Mouse (Mus musculus): ENCODE data around the gene Ncor2. TPM values are rescaled to one million over a fixed set of nuclear protein-coding genes. Genes with fewer than 3 reads are reported as not detected.

Gene Ncor2
- polyA plus RNA-seq, 1 experiment: 49.9 TPM

DNA sequence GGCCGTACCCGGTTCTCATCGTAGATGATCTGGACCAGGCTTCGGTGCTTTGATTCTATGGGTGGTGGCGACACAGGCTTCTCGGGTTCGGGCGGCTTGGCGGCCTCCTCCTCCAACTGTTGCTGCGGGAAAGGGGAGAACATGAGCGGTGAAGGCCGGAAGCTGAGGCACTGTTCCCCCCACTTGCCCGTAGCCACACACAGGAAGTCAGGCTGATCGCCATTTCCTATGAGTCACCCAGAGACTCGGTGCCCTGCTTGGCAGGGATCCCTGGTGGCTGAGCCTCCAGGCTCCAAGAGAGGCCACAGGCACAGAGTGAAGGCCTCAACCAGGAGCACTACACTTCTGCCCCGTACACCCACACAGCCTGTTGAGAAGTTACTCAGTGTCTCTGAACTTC lies 72.8 kb downstream of the Ncor2 start:
- H3K27ac ChIP-seq (ENCODE audit: insufficient read depth, low read depth, low read length): no peak overlapping the region
- H3K4me3 ChIP-seq (ENCODE audit: low read depth, low read length): no peak overlapping the region

DNA sequence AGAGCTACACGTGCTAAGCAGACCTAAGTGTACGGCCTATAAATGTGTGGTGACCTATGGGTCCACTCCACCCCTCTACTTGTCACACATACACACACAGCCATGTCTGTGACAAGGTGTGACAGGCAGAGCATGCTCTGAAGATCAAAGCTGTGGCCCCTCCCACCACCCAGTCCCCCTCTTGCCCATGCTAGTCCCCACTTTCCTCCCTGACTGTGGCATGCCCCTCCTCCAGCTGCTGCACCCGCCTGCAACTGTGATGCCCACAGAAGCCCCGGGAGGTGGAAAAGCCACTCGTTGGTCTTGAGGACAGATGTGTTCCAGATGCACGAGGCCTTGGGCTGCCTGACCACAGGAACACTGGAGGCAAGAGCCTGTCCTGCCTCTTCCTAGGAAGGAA lies 74.2 kb downstream of the Ncor2 start:
- 81% methylated on average over 6 of the region's 6 CpGs for WGBS
- Histone ChIP-seq H3K36me3 (ENCODE audit: control insufficient read depth, insufficient read depth, low read length) (peaks cover 20% of the 10 kb centered on the region; the same call in 1 of the 2 replicates), H3K27ac (ENCODE audit: insufficient read depth, low read depth, low read length) (no peak overlapping the region), H3K4me3 (ENCODE audit: low read depth, low read length) (no peak overlapping the region), H3K4me1 (ENCODE audit: control insufficient read depth, insufficient read depth, insufficient read length, low read length) (peaks cover 6% of the 10 kb centered on the region), H3K27me3 (ENCODE audit: control insufficient read depth, insufficient read depth, low read length) (no peaks in the 10 kb centered on the region)
- TF ChIP-seq CTCF (IDR thresholded peaks at IDR 0.05; ENCODE audit: extremely low read depth, insufficient read length, insufficient replicate concordance, low read depth, low read length): no peak
- no peak for TF ChIP-seq POLR2A (IDR thresholded peaks at IDR 0.05; ENCODE audit: low read depth, low read length)

More for the DNA sequence above, 72.8 kb downstream of the Ncor2 start:
- 67% methylated on average over 16 of the region's 16 CpGs for WGBS
- Histone ChIP-seq H3K4me1 (ENCODE audit: control insufficient read depth, insufficient read depth, insufficient read length, low read length) (peaks cover 12% of the 10 kb centered on the region), H3K36me3 (ENCODE audit: control insufficient read depth, insufficient read depth, low read length) (peaks cover 20% of the 10 kb centered on the region; the same call in 1 of the 2 replicates), H3K27me3 (ENCODE audit: control insufficient read depth, insufficient read depth, low read length) (no peaks in the 10 kb centered on the region)
- TF ChIP-seq POLR2A (IDR thresholded peaks at IDR 0.05; ENCODE audit: low read depth, low read length) (no peak), CTCF (IDR thresholded peaks at IDR 0.05; ENCODE audit: extremely low read depth, insufficient read length, insufficient replicate concordance, low read depth, low read length) (no peak)

DNA sequence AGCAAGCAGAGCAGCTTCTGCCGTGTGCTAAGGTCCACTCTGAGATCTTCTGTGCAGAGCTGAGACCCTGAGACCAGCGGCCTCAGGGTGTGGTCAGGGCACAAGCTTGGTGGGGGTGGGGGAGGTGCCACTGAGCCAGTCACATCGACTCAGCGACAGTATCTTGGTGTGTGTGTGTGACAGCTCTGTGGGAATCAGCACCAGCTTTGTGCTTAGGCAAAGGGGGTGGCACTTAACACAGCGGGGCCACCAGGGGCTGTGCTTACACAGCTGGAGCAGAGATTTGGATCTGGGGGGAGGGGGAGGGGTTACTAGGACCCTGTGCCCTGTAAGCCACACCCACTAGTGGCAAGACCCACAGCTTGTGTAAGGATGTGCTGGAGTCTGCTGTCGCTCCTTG lies 75.6 kb downstream of the Ncor2 start:
- Histone ChIP-seq H3K27ac (ENCODE audit: insufficient read depth, low read depth, low read length) (no peak overlapping the region), H3K27me3 (ENCODE audit: control insufficient read depth, insufficient read depth, low read length) (no peaks in the 10 kb centered on the region), H3K4me3 (ENCODE audit: low read depth, low read length) (no peak overlapping the region), H3K4me1 (ENCODE audit: control insufficient read depth, insufficient read depth, insufficient read length, low read length) (peaks cover 6% of the 10 kb centered on the region), H3K36me3 (ENCODE audit: control insufficient read depth, insufficient read depth, low read length) (peaks cover 13% of the 10 kb centered on the region; the same call in 1 of the 2 replicates)
- 62% methylated on average over 6 of the region's 6 CpGs for WGBS
- TF ChIP-seq POLR2A (IDR thresholded peaks at IDR 0.05; ENCODE audit: low read depth, low read length) (no peak), CTCF (IDR thresholded peaks at IDR 0.05; ENCODE audit: extremely low read depth, insufficient read length, insufficient replicate concordance, low read depth, low read length) (no peak)

DNA sequence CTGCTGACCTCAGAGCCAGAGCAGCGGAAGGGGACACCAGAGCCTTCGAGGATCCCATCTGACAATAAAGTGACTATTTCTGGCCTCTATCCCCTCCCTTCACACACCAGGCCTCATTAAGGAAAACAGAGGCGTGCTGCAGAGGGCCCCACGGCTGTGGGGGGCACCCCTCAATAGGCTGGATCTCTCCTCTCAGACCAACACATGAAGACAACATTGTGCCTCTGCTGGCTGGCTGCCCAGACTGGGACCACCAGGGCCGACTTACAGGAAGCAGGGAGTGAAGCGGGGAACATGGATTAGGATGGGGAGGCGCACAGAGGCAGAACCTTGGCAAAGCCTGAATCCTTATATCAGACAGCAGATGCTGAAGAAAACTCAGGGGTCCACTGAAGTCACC lies 76.1 kb downstream of the Ncor2 start:
- Histone ChIP-seq H3K4me1 (ENCODE audit: control insufficient read depth, insufficient read depth, insufficient read length, low read length) (peaks cover 6% of the 10 kb centered on the region), H3K36me3 (ENCODE audit: control insufficient read depth, insufficient read depth, low read length) (peaks cover 12% of the 10 kb centered on the region; the same call in 1 of the 2 replicates), H3K27ac (ENCODE audit: insufficient read depth, low read depth, low read length) (peak overlapping the region; percentile 25; the same call in 1 of the 2 replicates), H3K4me3 (ENCODE audit: low read depth, low read length) (no peak overlapping the region), H3K27me3 (ENCODE audit: control insufficient read depth, insufficient read depth, low read length) (no peaks in the 10 kb centered on the region)
- TF ChIP-seq CTCF (IDR thresholded peaks at IDR 0.05; ENCODE audit: extremely low read depth, insufficient read length, insufficient replicate concordance, low read depth, low read length) (no peak), POLR2A (IDR thresholded peaks at IDR 0.05; ENCODE audit: low read depth, low read length) (no peak)
- 75% methylated on average over 7 of the region's 7 CpGs for WGBS

DNA sequence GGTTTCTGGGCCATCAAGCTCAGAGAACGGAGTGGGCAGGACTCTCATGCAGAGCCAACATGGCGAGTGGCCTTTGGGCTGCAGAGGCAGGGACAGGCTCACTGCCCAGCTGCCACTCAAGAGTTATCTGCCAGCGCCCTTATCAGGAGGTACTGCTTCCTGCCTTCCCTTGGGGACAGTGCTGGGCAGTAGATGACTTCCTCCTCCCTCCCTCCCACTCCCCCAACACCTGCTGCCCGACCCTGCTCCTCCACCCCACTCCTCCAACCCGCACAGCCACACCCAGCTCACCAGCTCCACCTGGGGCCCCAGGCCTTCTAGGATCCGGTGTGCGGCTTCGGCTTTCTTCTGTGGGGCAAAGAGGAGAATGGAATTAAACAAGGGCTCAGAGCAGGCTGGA lies 76.7 kb downstream of the Ncor2 start:
- no peak for TF ChIP-seq CTCF (IDR thresholded peaks at IDR 0.05; ENCODE audit: extremely low read depth, insufficient read length, insufficient replicate concordance, low read depth, low read length)
- TF ChIP-seq POLR2A (IDR thresholded peaks at IDR 0.05; ENCODE audit: low read depth, low read length): no peak
- H3K36me3 ChIP-seq (ENCODE audit: control insufficient read depth, insufficient read depth, low read length): peaks cover 17% of the 10 kb centered on the region; the same call in 1 of the 2 replicates
- H3K4me1 ChIP-seq (ENCODE audit: control insufficient read depth, insufficient read depth, insufficient read length, low read length): peaks cover 6% of the 10 kb centered on the region
- H3K27ac ChIP-seq (ENCODE audit: insufficient read depth, low read depth, low read length): peak overlapping the region; percentile 25; the same call in 1 of the 2 replicates
- H3K27me3 ChIP-seq (ENCODE audit: control insufficient read depth, insufficient read depth, low read length): no peaks in the 10 kb centered on the region
- 28% methylated on average over 8 of the region's 8 CpGs for WGBS
- H3K4me3 ChIP-seq (ENCODE audit: low read depth, low read length): no peak overlapping the region

DNA sequence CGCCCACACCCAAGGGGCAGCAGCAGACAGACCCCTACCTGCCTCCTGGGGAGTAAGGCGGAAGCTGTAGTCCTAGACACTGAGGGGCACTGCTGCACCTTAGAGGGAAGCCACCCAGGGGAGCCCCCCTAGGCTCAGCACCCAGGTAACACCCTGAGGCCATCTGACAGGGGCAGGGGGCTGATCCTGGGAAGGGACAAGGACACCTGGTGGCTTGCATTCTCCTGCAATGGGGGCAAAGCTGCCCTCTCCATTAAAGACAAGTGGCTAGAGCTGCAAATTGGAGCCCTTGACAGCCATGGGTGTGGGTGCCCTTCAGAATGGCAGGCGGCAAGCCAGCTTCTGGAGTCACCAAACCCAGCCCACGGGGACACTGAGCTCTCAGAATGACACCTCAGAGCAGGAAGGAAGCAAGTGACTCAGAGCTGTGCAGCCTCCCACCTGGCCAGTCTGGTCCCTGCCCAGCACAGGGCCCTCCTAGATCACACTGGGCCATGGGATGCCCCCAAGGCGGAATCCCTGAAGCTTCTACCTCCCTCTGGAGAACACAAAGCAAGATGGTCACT lies 79.2 kb downstream of the Ncor2 start:
- TF ChIP-seq CTCF (IDR thresholded peaks at IDR 0.05; ENCODE audit: extremely low read depth, insufficient read length, insufficient replicate concordance, low read depth, low read length) (no peak), POLR2A (IDR thresholded peaks at IDR 0.05; ENCODE audit: low read depth, low read length) (no peak)
- Histone ChIP-seq H3K27me3 (ENCODE audit: control insufficient read depth, insufficient read depth, low read length) (no peaks in the 10 kb centered on the region), H3K4me1 (ENCODE audit: control insufficient read depth, insufficient read depth, insufficient read length, low read length) (no peaks in the 10 kb centered on the region; the same call in none of the 2 replicates), H3K4me3 (ENCODE audit: low read depth, low read length) (no peak overlapping the region), H3K27ac (ENCODE audit: insufficient read depth, low read depth, low read length) (no peak overlapping the region), H3K36me3 (ENCODE audit: control insufficient read depth, insufficient read depth, low read length) (peaks cover 15% of the 10 kb centered on the region; the same call in 1 of the 2 replicates)
- WGBS: 77% methylated on average over 5 of the region's 5 CpGs

DNA sequence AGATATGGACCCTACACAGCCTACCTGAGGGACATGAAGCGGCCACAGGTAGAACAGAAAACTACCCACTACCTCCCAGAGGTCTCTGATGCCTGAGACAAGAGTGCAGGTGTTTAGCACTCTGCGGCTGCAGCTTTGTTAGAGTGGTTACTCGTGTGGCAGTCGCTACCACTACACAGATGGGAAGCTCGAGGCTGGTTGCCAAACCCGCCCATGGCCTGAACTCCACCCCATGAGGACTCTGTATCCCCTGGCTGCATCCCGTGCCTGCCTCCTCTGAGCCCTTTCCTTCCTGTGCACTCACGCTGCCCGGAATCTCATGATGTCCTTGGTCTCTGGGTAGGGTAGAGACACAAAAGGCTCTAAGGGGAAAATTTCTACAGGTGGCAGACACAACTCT lies 80.3 kb downstream of the Ncor2 start:
- H3K36me3 ChIP-seq (ENCODE audit: control insufficient read depth, insufficient read depth, low read length): peaks cover 18% of the 10 kb centered on the region
- TF ChIP-seq CTCF (IDR thresholded peaks at IDR 0.05; ENCODE audit: extremely low read depth, insufficient read length, insufficient replicate concordance, low read depth, low read length) (no peak), POLR2A (IDR thresholded peaks at IDR 0.05; ENCODE audit: low read depth, low read length) (no peak)
- WGBS: 77% methylated on average over 9 of the region's 9 CpGs
- no peaks in the 10 kb centered on the region; the same call in none of the 2 replicates for H3K4me1 ChIP-seq (ENCODE audit: control insufficient read depth, insufficient read depth, insufficient read length, low read length)
- H3K27ac ChIP-seq (ENCODE audit: insufficient read depth, low read depth, low read length): no peak overlapping the region
- no peaks in the 10 kb centered on the region for H3K27me3 ChIP-seq (ENCODE audit: control insufficient read depth, insufficient read depth, low read length)
- no peak overlapping the region for H3K4me3 ChIP-seq (ENCODE audit: low read depth, low read length)
